Mouse (Mus musculus): Measurements from ENCODE around the gene Gtf3a.
"Not testable (repeated sequence)": the region's sequence is repeated elsewhere in the genome, so short reads cannot be mapped to it uniquely, and the experiment has no call there.

The Gtf3a gene

GRCm38 (mm10) chr5:146948508-146949088, at the start of gene Gtf3a:
Gene Gtf3a (plus strand): TSS chr5:146948657.
- DNase-seq (ENCODE audit: low read depth): peak; percentile 97

- no peak for DNase-seq (ENCODE audit: low read depth)
These were observed 48.1 kb upstream of the Gtf3a start for GRCm38 (mm10) chr5:146900331-146900730.

GRCm38 (mm10) chr5:146901501-146901900, 47.0 kb upstream of the Gtf3a start:
- no peak for DNase-seq (ENCODE audit: low read depth)

GRCm38 (mm10) chr5:146904404-146904803, 44.1 kb upstream of the Gtf3a start:
- DNase-seq (ENCODE audit: low read depth): peak; percentile 89

GRCm38 (mm10) chr5:146905486-146906172, 42.8 kb upstream of the Gtf3a start:
- DNase-seq (ENCODE audit: low read depth): peak; percentile 85

- no peak for DNase-seq (ENCODE audit: low read depth)
These were observed 40.9 kb upstream of the Gtf3a start for GRCm38 (mm10) chr5:146907533-146907932.

- DNase-seq (ENCODE audit: low read depth): no peak
These were observed 39.8 kb upstream of the Gtf3a start for GRCm38 (mm10) chr5:146908629-146909028.

GRCm38 (mm10) chr5:146912206-146912605, 36.3 kb upstream of the Gtf3a start:
- no peak for DNase-seq (ENCODE audit: low read depth)

GRCm38 (mm10) chr5:146913355-146913754, 35.1 kb upstream of the Gtf3a start:
- no peak for DNase-seq (ENCODE audit: low read depth)

- DNase-seq (ENCODE audit: low read depth): peak; percentile 64
These were observed 34.2 kb upstream of the Gtf3a start for GRCm38 (mm10) chr5:146914088-146914766.

GRCm38 (mm10) chr5:146916273-146916672, 32.2 kb upstream of the Gtf3a start:
- no peak for DNase-seq (ENCODE audit: low read depth)

GRCm38 (mm10) chr5:146916806-146917205, 31.7 kb upstream of the Gtf3a start:
- DNase-seq (ENCODE audit: low read depth): no peak

GRCm38 (mm10) chr5:146917357-146917756, 31.1 kb upstream of the Gtf3a start:
- not testable (repeated sequence) for DNase-seq (ENCODE audit: low read depth)

GRCm38 (mm10) chr5:146919874-146920273, 28.6 kb upstream of the Gtf3a start:
- no peak for DNase-seq (ENCODE audit: low read depth)

GRCm38 (mm10) chr5:146920314-146921161, 27.9 kb upstream of the Gtf3a start:
- DNase-seq (ENCODE audit: low read depth): no peak

- DNase-seq (ENCODE audit: low read depth): no peak
These were observed 27.2 kb upstream of the Gtf3a start for GRCm38 (mm10) chr5:146921224-146921623.

GRCm38 (mm10) chr5:146923547-146923946, 24.9 kb upstream of the Gtf3a start:
- no peak for DNase-seq (ENCODE audit: low read depth)

- DNase-seq (ENCODE audit: low read depth): no peak
These were observed 21.8 kb upstream of the Gtf3a start for GRCm38 (mm10) chr5:146926673-146927072.

- DNase-seq (ENCODE audit: low read depth): no peak
These were observed 17.0 kb upstream of the Gtf3a start for GRCm38 (mm10) chr5:146931422-146931821.

- DNase-seq (ENCODE audit: low read depth): no peak
These were observed 16.4 kb upstream of the Gtf3a start for GRCm38 (mm10) chr5:146931904-146932553.

- DNase-seq (ENCODE audit: low read depth): no peak
These were observed 15.0 kb upstream of the Gtf3a start for GRCm38 (mm10) chr5:146933466-146933865.

All from induced T-regulatory cell, adult 2 months (primary cell).